Mouse (Mus musculus): ENCODE results near the gene Poldip3.

The Poldip3 gene

DNA sequence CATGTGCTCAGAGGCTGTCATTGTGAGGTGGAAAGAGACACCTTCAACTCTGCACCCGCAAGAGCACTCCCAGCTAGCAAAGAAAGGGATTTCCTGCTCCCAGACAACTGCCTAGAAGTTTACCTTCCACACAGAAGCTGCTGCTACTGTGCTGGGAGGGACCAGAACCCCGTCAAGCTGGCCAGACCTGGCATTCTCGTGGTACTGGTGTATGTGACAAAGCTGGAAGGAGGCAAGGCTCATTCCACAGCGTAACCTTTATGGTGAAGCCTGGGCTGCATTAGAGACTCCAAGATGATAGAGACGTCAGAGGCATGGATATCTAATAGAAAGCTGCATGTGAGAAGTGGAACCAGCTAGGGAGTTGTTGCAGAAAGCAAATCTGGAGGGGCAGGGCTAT, 24.6 kb downstream of the Poldip3 start:
- DNase-seq: no peak

DNA sequence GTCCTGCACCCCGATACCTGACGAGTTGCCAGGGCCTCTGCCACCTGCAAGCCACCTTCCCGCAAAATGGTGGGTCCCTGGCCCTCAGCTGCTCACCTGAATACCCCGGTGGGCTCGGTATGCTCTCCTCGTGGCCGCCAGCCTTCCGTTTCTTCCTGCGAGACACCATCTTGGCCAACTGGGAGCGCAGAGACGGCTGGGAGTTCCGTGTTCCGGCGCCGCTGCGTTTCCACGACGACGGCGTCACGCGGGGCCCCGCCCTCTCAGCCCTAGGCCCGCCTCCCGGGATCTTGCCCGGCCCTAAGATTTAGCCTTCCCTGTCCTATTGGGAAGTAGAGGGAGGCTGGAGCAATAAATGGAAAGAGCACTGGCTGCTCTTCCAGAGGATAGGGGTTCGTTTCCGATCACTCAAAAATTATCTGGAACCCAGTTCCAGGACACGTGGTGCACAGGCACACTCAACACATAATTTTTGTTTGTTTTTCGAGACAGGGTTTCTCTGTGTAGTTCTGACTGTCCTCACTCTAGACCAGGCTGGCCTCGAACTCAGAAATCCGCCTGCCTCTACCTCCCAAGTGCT, 26.5 kb downstream of the Poldip3 start, which contains the start of gene Rrp7a:
TSS of gene Rrp7a (minus strand) at position 236 of the 580 bp plus-strand sequence.
- peak; percentile 89 to 91 for DNase-seq

DNA sequence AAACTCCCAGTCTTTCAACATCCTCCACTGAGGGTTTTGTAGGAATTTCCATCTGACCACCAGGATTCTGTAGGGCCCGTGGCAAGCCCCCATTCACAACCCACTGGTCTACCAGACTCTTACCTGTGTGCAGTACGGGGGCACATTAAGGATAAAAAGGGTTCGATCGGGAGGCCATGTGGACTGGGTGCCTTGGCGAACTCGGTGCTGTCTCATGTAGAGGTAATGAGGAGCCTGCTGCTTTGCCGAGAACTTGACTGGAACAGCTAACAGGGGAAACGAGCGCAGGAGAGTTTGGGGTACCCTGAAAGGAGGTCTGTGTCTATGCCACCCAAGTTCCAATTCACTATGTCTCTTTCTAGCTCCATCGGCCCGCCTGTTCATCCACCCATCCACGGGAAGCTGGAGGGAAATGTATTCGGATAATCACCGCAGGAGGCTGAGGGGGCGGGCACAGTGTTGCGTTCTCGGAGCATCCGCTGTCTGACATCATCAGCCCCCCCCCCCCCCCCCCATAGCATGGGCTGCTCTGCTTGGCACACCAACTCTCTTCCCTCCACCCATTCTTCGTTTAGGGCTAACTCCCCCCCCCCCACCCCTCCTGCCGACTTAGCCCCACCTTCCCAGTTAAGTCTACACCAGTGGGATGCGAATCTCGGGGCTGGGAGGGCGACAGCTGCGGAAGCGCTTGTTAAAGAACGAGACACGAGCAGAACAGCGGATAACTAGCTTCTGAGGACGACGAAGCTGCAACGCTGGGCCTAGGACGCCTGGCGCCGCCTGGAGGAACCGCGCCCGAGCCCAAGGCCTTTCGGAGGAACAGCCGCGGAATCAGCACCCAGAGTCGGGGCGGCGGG, 27.2 kb downstream of the Poldip3 start:
- peak; percentile 40 to 52 for DNase-seq

DNA sequence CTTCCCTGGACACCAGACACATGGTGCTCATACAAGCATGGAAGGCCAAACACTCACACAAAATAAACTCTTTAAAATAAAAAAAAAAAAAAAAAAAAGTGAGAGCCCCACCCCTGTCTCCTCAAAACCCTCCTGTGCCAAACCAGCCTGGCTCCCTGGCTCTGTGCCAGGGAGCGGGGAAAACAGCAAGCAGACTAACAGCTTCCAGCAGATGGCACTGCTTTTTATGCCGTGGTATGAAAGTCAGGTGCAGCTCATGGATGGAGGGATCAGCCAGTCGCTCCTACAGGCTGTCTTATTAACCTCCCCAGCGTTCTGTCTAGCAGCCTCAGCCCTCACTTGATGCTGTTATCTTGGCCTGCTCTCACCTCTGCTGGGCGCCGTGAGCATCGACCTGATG, 30.8 kb downstream of the Poldip3 start:
- DNase-seq: peak; percentile 67 to 69

GRCm38 (mm10) chr15:83115071-83115470, 34.1 kb downstream of the Poldip3 start:
- DNase-seq: no peak

GRCm38 (mm10) chr15:83114106-83114505, 35.1 kb downstream of the Poldip3 start:
- DNase-seq: no peak

- peak; percentile 64 to 70 for DNase-seq
Measured at GRCm38 (mm10) chr15:83112898-83113297, 36.3 kb downstream of the Poldip3 start.

- no peak for DNase-seq
Measured at GRCm38 (mm10) chr15:83111874-83112273, 37.3 kb downstream of the Poldip3 start.

DNA sequence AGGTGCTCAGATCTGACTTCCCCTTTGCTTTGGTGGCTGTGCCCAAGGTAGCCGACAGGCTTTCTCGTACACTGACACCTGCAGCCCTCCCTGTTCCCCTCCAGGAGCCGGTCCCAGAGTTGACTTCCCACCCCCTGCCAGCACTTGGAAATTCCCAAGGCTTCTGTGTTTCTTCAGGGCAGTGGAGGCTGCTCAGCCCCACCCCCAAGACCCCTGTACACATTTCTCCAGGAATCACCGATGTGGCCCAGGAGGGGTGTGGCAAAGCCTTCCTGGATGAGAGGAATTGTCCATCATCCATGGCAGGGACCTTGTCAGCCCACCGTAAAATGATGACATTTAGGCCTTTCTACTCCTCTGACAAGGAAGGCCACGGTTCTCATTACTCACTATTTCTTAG, 37.9 kb downstream of the Poldip3 start:
- DNase-seq: no peak

GRCm38 (mm10) chr15:83107814-83108213, 41.4 kb downstream of the Poldip3 start:
- no peak for DNase-seq

GRCm38 (mm10) chr15:83106426-83106825, 42.8 kb downstream of the Poldip3 start:
- no peak for DNase-seq

- no peak for DNase-seq
Measured at GRCm38 (mm10) chr15:83103111-83103510, 46.1 kb downstream of the Poldip3 start.

DNA sequence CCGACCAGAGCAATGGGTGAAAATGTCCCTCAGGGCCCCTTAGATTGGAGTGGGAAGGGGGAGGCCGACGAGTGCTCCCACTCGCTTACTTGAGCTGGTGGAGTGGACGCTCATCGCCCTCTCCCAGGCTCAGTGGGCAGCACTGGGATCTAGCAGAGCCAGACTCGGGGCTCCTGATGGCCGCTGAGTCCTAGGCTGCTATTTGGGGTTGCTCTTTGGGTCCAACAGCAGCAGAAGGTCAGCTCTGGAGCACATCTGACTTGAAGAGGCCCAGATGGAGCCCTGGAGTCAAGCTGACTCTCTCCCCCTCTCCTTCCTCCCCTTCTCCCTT, 48.9 kb downstream of the Poldip3 start:
- no peak for DNase-seq

DNA sequence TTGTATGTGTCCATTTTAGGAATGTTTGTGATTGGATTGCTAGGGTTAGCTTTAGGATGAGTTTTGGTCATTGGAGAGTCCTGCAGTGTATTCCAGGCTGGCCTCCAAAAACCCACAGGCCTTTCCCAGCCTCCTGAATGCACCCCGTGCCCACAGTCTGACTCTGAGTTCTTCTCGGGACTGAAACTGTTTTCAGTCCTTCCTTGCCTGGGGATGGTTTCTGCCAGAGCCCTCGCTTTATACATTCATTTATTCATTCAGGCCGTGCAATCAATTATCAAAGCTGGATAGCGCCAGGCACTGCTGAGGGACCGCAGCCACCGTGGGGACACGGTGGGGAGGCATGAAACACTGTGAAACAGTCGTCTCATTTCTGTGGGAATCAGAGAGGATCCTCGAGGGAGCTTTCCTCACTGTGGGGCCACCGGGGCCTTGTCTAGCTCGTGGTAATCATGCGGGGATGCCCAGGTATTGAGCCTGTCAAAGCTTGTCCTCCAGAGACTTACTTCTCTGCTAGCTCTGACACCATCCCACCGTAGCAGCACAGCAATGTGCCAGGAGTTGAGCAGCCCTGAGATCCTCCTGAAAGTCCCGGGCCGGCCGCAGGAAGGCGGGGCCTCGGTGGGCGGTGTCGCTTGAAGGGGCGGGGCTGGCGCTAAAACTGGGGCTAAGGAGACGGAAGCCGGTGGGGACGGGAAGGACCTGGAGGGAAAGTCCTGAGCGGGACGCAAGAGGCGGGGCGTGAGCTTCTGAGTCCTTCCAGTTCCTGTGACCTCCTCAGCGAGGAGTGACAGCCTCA, 49.5 kb downstream of the Poldip3 start:
- peak; percentile 24 to 46 for DNase-seq

- DNase-seq: no peak
Measured at GRCm38 (mm10) chr15:83095950-83096349, 53.2 kb downstream of the Poldip3 start.

DNA sequence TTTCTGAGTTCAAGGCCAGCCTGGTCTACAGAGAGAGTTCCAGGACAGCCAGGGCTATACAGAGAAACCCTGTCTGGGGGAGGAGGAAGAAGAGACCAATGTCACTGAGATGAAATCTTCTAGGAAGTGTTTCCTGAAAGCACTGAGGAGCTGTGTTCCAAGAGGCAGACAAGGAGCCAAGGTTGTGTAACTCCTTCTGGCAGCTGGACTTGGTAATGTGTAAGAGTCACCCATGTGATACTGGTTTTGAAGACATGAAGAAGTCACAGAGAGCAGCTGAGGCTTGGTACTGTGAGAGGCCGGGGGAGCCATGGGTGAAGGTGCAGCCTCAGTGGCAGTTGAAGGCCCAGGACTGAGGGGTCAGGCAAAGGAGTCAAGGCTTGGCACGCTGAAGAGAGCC, 55.5 kb downstream of the Poldip3 start:
- DNase-seq: no peak

DNA sequence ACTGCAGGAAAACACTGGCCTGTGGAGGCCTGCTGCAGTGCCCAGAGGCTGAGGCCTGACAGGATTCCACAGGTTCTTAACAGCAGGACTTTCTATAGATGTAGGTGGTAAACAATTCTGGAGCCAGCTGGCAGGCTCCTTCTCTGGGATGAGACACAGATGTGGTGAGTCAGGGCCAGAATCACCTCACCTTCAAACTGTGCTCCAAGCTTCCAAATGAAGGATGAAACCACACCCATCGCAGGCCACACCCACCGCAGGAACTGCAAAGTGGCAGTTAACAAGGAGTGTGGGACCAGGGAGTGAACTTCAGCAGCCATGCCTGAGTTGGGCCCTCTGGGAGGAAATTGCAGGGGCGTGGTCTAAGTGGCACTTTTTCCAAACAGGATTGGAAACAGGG, 58.3 kb downstream of the Poldip3 start:
- no peak for DNase-seq

DNA sequence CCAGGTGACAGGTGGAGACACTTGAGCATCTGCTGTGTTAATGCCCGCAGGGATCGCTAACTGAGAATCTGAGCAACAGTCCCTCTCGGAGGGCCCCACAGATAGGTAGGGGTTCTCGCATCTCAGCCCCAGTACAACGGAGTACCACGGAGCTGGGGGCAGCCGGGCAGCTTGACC, 59.9 kb downstream of the Poldip3 start, which contains the start of gene Serhl:
TSS of gene Serhl (plus strand) at position 78 of the 177 bp plus-strand sequence.
- DNase-seq: peak; percentile 11 to 12

DNA sequence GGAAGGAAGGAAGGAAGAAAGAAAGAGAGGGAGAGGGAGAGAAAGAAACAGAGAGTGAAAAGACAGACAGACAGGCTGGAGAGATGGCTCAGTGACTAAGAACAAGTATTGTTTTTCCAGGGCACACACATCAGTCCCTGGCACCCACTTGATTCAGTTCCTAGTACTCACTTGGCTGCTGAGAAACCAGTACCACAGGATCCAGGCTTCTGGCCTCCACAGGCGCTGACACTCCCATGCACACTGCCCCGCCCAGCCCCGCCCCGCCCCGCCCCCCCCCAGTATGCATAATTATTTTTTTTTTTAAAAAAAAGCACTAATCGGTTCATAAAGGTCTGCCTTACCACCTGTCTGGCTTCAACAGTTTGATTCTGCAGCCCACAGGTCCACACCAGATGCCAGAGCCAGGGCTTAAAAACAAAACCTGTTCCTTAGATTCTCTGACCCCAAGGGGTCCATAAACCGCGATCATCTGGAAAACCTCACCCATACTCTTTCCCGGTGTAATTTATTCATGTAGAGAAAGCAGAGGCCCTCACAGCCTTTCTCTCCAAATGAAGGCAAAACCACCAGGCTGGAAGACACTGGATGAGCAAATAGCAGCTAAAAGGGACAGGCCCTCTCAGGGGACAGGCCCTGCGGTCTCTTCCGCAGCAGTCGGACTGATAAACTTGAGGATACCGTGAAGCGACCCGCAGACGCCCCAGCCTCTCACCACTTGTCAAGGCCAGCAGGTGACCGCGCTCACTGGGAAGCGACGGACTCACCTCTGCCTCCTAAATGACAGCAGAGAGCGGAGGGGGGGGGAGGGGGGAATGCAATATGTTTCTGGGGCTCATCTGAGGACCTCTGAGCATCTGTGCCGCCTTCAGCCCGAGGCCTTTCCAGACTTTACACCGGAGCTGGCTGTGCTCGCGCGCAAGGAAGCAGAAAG, 60.4 kb downstream of the Poldip3 start:
- no peak for DNase-seq

DNA sequence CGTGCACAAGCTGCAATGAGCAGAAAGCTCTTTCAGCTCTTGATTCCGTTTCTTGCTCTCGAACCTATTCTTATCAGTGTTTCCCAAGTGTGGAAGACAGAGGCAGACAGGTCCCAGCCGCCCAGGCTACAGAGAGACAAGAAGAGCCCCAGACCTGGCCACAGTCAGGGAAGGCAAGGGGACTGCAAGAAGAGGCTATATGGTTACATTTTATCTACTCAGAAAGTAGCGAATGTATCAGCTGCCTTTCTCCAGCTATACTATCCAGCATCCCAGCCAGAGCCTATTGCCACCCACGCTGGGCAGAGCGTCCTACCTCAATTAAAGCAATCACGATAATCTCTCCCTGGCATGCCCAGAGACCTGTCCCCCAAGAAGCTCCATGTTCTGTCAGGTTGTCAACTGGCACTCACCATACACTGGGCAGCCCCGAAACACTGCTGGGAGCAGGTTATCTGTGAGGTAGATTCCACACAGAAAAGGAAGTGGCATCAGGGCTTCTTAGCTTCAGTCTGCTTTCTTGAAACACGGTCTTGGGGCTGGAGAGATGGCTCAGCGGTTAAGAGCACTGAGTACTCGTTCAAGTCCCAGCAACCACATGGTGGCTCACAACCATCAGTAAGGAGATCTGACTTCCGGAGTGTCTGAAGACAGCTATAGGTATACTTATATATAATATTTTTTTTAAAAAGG, 62.4 kb downstream of the Poldip3 start:
- DNase-seq: no peak

DNA sequence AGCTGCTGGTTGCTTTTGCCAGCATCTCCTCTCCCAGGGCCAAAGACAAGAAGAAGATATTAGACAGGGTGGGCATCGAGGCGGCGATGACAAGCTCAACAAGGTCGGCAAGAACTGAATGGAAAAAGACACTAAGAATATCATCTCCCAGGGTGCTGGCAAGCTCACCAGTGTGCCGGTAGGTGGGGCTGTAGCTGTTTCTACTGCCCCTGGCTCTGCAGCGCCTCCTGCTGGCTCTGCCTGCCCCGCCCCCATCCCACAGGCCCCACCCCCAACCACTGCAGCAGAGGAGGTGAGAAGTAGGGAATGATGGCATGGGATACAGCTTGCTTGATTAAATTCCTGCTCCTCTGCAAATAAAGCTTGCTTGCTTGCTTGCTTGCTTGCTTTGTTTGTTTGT, 63.3 kb downstream of the Poldip3 start:
- DNase-seq: peak in 1 of 2 experiments; percentile 11

DNA sequence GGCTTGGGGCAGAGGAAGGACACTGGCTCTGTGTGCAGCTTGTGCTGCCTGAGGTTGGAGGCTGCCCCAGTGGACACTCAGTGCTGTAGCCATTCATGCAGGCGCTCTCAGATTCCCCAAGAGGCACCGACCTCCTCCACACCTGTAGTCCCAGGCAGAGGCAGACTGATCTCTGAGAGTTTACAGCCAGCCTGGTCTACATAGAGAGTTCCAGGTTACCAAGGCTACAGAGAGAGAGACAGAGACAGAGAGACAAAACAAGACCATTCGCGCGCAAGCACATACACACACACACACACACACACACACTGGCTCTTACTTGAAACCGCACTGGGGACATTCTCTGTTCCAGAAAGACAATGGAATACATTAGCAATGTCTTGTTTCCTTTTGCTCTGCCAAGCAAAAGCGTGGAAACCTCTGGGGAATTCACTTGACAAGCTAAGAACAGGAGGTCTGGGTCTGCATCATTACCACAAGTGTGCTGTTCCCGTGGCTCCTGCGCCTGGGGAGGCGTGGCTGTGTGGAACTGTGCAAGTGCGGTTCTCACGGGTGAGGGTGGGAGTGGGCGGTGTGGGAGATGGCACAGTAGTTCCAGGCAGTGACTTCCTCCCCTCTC, 65.1 kb downstream of the Poldip3 start:
- DNase-seq: no peak
